Mouse (Mus musculus) yolk sac, embryonic 10.5 days (tissue): ENCODE data around the gene Hoxb2.

Experiments used
- DNase-seq: peaks from one replicate; pipeline ENCODE4 v3.0.0-alpha.2; 2017; ENCODE audit warnings: low spot score

Gene Hoxb2

GRCm38 (mm10) chr11:96316696-96317607 lies 33.4 kb upstream of the Hoxb2 start:
- no peak for DNase-seq

DNA sequence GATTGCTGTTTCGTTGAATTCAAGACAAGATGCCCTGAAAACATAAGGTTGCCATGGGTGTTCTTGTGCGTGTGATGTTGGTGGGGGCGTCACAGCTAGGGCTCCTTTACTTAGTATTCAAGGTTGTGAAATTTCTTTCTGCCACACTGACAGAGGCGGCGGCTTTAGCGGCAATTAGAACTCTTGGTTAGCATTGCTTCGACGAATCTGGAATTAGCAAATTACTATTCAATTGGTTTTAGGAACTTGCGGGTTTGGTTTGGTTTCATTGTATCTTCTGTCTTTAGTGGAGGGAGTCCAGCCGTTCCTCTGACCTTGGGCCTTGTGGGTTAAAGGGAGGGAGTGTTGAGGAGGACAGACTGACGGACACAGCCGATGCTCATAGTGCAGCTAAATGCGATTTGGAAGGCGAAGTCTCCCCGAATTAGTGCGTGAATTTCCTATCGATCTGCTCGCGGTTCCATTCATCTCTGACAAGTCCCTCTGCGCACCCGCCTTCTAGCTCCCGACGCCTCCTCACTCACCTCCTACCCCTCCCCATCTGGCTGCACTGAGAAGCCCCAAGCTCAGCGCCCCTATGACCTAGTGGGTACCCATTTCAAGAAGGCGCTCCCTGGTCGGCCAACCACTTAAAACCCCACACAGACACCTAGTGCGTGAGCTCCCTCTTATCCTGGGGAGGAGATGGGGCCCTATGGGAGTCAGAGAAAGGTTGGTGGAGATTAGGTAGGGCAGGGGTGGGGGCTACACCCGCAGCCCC lies 32.5 kb upstream of the Hoxb2 start, which contains the start of gene Hoxb4:
Gene Hoxb4 (plus strand): TSS at position 660 of the 760 bp plus-strand sequence.
- no peak for DNase-seq

GRCm38 (mm10) chr11:96318368-96319070 lies 31.8 kb upstream of the Hoxb2 start:
- DNase-seq, result peak; percentile 84

DNA sequence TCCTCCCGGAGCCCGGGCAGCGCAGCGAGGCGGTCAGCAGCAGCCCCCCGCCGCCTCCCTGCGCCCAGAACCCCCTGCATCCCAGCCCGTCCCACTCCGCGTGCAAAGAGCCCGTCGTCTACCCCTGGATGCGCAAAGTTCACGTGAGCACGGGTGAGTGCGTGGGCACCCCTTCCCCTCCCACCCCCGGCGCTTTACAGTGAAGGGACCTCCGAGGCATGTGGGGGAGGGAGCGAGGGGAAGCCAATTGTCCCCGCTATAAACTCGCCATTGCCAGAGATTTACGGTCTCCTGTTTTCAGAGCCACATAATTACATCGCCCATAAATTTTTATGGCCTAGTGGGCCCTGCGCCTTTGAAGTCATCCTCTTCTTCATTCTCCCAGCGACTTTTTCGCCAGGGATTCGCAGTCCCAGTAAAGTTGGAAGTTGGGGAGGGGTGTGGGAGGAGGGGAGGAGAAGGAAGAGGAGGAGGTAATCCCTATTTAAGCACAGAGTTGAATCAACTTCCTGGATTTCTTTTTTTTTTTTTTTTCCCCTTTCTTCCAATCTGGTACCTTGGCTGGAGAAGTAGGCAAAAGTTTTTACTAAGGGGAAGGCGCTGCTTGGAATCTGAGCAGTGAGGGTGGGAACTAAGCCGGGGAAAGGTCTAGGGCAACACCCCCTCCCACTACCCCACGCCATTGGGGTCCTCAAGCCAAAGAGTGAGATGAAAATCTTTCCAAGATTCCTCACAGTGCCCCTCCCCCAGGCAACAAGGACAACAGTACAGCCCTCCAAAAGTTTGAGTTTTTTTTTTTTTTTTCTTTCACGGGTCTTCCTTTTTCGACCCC lies 31.0 kb upstream of the Hoxb2 start:
- DNase-seq, result peak; percentile 74

DNA sequence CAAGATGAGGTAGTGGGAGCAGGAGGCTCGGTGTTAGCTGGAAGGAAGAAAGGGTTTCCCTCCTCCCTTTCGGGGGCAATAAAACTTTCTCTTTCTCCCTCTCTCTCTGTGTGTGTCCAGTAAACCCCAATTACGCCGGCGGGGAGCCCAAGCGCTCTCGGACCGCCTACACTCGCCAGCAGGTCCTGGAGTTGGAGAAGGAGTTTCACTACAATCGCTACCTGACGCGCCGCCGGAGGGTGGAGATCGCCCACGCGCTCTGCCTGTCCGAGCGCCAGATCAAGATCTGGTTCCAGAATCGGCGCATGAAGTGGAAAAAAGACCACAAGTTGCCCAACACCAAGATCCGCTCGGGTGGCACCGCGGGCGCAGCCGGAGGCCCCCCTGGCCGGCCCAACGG lies 30.4 kb upstream of the Hoxb2 start:
- no peak for DNase-seq

- DNase-seq, result no peak
These were observed 29.6 kb upstream of the Hoxb2 start for GRCm38 (mm10) chr11:96320688-96321087.

- no peak for DNase-seq
These were observed 28.5 kb upstream of the Hoxb2 start for GRCm38 (mm10) chr11:96321846-96322245.

DNA sequence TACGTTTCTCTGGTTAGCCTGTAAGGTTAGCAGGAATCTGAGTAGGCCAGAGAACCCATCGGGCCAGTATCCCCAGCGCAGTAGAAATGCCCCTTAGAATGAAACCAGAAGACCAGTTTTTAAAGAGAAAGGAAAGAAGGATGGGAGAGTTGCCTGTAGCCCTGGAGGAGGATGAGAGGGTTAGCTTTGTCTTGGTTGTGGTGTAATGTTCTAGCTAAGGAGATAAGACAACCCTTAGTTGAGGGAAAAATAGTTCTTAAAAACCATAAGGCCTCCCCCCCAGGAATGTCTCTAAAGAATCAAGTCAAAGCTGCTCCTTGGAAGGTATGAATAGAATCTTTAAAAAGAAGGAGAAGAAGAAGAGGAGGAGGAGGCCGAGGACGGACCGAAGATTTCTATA lies 27.6 kb upstream of the Hoxb2 start:
- no peak for DNase-seq

DNA sequence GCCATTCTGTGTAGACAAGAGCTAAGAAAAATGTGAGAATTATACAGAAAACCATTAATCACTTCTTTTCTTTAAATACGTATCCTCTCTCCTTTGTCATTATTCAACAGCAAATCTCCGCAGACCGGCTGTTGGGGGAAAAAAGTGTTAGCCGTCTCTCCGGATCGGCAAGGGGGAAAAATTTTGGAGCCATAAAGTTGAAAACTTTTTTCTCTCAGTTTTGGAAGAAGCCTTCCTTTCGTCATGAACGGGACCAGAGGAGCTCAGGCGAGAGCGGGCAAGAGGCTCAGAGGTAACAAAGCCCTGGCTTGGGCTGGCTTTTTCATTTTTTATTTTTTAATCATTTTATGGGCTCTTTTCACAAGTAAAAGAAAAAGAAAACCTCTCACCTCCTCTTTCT lies 27.2 kb upstream of the Hoxb2 start, which contains the start of gene Hoxb3:
Gene Hoxb3 (plus strand): TSS at position 173 of the 400 bp plus-strand sequence.
- no peak for DNase-seq

- DNase-seq, result no peak
These were observed 26.2 kb upstream of the Hoxb2 start for GRCm38 (mm10) chr11:96324125-96324524.

DNA sequence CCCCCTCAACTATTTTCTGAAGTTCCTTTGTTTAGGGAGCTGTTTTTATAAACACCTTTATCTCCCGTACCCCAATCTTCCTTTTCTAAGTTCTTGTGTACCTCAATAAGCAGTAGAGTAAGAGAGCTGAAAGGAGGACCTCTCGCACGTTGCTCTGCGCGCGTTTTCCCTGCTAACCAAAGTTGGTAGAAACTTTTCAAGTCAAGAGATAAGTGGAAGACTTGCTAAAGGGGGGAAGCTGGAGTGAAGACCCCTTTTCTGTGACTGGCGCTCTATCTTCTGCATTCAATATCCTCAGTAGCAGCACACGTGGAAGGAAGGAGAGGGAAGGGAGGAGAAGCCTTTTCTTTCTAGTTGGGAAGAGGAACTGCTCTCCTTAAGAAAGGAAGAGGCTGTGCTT lies 25.4 kb upstream of the Hoxb2 start:
- no peak for DNase-seq

GRCm38 (mm10) chr11:96325747-96326212 lies 24.5 kb upstream of the Hoxb2 start:
- DNase-seq, result no peak

DNA sequence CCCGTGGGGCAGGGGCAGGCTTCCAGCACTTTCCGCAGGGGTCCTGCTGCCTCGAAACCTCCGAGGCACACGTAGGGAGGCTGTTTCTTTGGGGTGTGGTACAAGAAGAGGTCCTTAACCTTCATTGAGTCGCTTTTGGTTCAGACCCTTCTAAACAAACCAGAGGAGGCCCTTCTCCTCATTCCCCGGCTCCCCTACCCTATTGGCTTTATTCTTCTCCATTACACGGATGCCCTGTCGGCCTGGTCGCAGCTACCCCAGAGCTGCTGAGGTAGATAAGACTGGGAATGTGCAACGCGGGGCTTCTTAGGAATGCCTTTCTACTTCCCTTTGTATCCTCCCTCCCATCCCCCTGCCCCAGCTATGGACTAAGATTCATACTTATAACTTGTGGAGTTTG lies 23.6 kb upstream of the Hoxb2 start:
- DNase-seq, result no peak

- DNase-seq, result no peak
These were observed 23.2 kb upstream of the Hoxb2 start for GRCm38 (mm10) chr11:96327122-96327521.

DNA sequence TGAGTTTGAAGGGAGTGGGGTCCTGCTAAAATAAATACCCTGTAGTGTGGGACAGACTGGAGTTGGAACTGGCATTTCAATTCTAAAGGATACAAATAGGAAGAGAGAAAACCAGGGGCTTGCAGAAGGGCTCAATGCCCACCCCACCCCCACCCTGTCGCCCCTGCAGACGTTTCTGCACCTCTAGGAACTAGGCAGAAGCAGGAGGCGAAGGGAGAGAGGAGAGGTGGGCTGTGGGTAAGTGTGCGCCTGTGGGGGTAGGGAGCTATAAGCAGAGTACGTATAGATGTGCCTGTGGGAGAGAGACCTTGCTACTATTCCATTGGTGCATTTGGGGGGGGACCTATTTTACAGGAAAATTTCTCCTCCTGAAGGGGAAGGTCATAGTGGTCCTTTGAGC lies 22.6 kb upstream of the Hoxb2 start:
- no peak for DNase-seq

DNA sequence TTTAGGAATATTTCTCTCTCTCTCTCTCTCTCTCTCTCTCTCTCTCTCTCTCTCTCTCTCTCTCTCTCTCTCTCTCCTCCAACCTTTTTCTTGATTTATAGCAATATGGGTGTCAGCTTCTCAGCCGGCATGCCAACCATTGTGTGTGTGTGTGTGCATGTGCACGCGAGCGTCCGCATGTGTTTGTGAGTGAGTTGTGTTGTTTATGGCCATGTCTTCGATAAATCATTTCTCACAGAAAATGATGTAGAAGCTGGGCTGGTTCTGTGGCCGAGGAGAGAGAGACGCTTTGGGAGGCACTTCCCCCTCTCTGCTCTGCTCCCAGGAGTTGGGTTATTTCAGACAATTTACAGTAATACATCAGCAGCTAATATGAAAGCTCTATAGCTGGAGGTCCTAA lies 21.7 kb upstream of the Hoxb2 start:
- no peak for DNase-seq

GRCm38 (mm10) chr11:96332105-96332504 lies 18.2 kb upstream of the Hoxb2 start:
- DNase-seq, result no peak

DNA sequence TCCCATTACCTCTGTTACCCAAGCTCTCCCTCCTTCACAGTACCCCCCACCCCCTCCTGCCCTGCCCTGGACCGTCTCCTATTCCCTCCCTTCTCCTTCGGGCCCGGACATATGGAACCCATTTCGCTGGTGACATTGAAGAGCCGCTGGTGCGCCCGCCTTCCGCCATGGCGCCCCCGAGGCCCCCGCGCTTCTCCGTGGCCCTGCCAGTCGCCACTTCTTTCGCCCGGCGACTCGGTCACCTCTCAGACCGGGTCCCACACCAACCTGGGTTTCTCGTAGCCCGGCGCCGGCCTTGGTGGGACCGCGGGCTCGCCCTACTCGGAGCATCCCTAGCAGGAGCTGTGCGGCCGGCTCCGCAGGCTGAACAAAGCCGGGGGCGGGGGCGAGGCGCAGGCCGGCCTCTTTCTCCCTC lies 17.7 kb upstream of the Hoxb2 start:
- no peak for DNase-seq

DNA sequence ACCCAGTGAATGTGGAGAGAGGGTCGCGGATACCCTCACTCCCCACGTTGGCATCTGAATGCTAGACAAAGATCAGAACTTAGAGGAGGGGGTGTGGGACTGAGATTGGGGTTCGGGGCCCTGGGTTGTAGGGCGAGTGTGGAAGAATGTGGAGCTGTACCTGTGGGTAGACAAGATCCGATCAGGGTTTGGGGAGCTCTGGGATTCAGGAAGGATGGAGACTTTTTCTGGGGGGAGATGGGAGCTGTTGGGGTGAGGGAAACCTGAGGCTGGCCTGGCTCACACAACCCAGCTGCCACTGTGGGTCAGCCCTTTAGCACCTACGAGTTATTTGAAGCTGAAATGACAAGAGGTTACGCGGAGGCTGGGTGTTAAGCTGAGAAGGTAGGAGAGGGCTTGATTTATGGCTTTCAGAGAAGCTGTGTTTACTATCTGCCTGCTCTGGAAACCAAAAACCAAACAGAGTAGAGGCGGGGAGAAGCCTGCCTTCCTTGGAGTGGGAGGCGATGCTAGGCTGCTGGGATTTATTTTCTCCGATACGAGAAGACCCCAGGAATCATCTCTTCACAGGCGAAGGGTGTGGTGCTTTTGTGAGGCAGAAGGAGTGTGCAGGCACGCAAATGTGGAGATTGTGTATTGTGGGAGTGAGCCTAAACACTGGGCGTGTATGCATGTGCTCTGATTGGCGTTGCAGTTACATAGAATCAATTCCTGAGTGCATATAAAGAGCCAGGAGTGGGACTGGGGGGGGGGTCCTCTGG lies 16.9 kb upstream of the Hoxb2 start:
- DNase-seq, result no peak

GRCm38 (mm10) chr11:96334002-96334364 lies 16.3 kb upstream of the Hoxb2 start:
- DNase-seq, result no peak

- no peak for DNase-seq
These were observed 15.3 kb upstream of the Hoxb2 start for GRCm38 (mm10) chr11:96334998-96335397.
